Mouse (Mus musculus) heart, embryonic 15.5 days (tissue): ENCODE measurements at regions not wholly inside any gene's neighbourhood (a gene's known extent, or its start where the extent isn't known, plus 50 kb on each side); places are given as distances from the start of the nearest gene placed in this dataset.

ENCODE experiments used
- ATAC-seq: fragments of 200-750 bp; cut with Nextera tagmentation; replicated peaks from 2 replicates; pipeline ENCODE4 v1.8.0; 2017; ENCODE audit warnings: low read depth, moderate TSS enrichment; ENCODE audit not compliant: insufficient number of reproducible peaks, insufficient read depth, low FRiP score
- H3K27ac ChIP-seq: fragments of 300-500 bp; sonication (generic); 2 replicates; pipeline ENCODE4 v1.5.1; 2015; ENCODE audit warnings: mild to moderate bottlenecking, inconsistent platforms
- H3K27me3 ChIP-seq: fragments of 300-500 bp; sonication (generic); 2 replicates; pipeline ENCODE4 v1.6.1; 2015; ENCODE audit warnings: inconsistent platforms
- H3K36me3 ChIP-seq: fragments of 300-500 bp; sonication (generic); 2 replicates; pipeline ENCODE4 v1.6.1; 2015; ENCODE audit warnings: mild to moderate bottlenecking, inconsistent platforms
- H3K4me1 ChIP-seq: fragments of 300-500 bp; sonication (generic); replicated peaks from 2 replicates; pipeline ENCODE4 v1.6.1; 2015; ENCODE audit warnings: inconsistent platforms
- H3K4me2 ChIP-seq: fragments of 300-500 bp; sonication (generic); 2 replicates; pipeline ENCODE4 v1.6.1; 2015; ENCODE audit warnings: inconsistent platforms, mild to moderate bottlenecking, moderate library complexity
- H3K4me3 ChIP-seq: fragments of 300-500 bp; sonication (generic); 2 replicates; pipeline ENCODE4 v1.5.1; 2015; ENCODE audit warnings: mild to moderate bottlenecking, inconsistent platforms
- H3K9ac ChIP-seq: fragments of 300-500 bp; sonication (generic); 2 replicates; pipeline ENCODE4 v1.6.1; 2015; ENCODE audit warnings: mild to moderate bottlenecking, inconsistent platforms
- H3K9me3 ChIP-seq: fragments of 300-500 bp; sonication (generic); replicated peaks from 2 replicates; pipeline ENCODE4 v1.6.1; 2016; ENCODE audit warnings: inconsistent platforms
- WGBS: fragments of 180-500 bp; shearing (Covaris S2); methylation state at CpG from one replicate; pipeline ENCODE4 v1.1.7; 2015; ENCODE audit warnings: mixed read lengths; 5-methylcytosine and 5-hydroxymethylcytosine counted together

GRCm38 (mm10) chr19:56086413-56087083 is 200.4 kb upstream of the Habp2 start:
- Histone ChIP-seq H3K4me2 (no peak overlapping the region), H3K36me3 (no peaks in the 10 kb centered on the region), H3K4me1 (no peaks in the 10 kb centered on the region), H3K27me3 (no peaks in the 10 kb centered on the region), H3K4me3 (no peak overlapping the region), H3K9me3 (peaks cover 7% of the 10 kb centered on the region; the same call in 1 of the 2 replicates), H3K27ac (no peak overlapping the region), H3K9ac (no peak overlapping the region)
- 88% methylated on average over 7 of the region's 7 CpGs for WGBS
- ATAC-seq, result no peak

DNA sequence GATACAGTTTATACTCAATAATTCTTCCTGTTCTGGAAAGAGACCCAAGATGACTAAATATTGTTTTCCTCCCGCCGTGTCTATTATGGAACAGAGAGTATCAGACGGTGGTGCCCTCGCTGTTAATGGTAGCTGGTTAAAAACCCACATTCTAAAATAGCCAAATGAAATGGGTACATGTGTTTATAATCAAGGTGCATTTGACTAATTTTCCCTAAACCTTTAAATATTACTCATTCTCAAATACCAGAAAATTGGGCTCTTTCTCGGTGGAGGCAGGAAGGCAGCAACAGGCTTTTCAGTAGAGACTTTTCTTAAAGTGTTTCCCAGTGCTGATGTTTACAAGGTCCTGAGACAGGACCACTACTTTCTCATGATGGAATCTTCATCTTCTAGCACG is 199.8 kb upstream of the Habp2 start:
- H3K27ac ChIP-seq, result no peak overlapping the region
- ATAC-seq, result no peak
- no peaks in the 10 kb centered on the region for H3K36me3 ChIP-seq
- H3K4me2 ChIP-seq, result no peak overlapping the region
- no peak overlapping the region for H3K9ac ChIP-seq
- no peaks in the 10 kb centered on the region for H3K4me1 ChIP-seq
- WGBS, result 72% methylated on average over 6 of the region's 6 CpGs
- H3K27me3 ChIP-seq, result no peaks in the 10 kb centered on the region
- peaks cover 7% of the 10 kb centered on the region; the same call in 1 of the 2 replicates for H3K9me3 ChIP-seq
- no peak overlapping the region for H3K4me3 ChIP-seq

DNA sequence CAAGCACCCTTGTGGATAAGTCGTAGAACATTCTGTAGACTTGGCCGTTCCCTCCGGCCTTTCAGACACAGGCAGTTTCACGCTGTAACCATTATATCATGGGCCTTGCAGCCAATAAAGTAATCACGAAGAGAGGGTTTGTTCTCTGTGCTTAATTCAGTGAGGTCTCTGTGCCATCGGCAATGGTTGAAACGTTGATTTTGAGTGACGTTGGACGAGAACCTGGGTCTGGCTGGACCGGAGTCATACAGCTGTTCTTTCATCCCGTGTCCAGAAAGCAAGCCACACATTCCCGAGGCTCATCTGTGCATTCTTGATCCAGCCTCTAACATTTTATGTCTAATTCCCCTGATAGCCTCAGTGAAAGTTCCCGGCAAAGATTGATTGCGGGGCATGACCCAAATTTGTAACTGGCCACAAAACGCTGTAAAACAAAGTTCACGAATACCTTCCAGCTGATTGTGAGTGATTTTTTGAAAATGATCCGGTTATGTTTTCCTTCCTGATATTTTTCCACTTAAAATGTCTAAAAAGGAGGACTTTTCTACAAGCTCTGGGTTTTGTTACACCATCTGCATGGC is 197.1 kb upstream of the Habp2 start:
- H3K27ac ChIP-seq, result no peak overlapping the region
- H3K4me3 ChIP-seq, result no peak overlapping the region
- ATAC-seq, result no peak
- no peaks in the 10 kb centered on the region for H3K9me3 ChIP-seq
- H3K27me3 ChIP-seq, result no peaks in the 10 kb centered on the region
- H3K9ac ChIP-seq, result no peak overlapping the region
- H3K4me1 ChIP-seq, result no peaks in the 10 kb centered on the region
- WGBS, result 80% methylated on average over 17 of the region's 17 CpGs
- H3K4me2 ChIP-seq, result no peak overlapping the region
- H3K36me3 ChIP-seq, result no peaks in the 10 kb centered on the region

GRCm38 (mm10) chr19:56091581-56091980 is 195.4 kb upstream of the Habp2 start:
- no peak for ATAC-seq
- WGBS, result 84% methylated on average over 5 of the region's 5 CpGs
- no peaks in the 10 kb centered on the region for H3K4me1 ChIP-seq
- no peaks in the 10 kb centered on the region for H3K36me3 ChIP-seq
- no peaks in the 10 kb centered on the region for H3K9me3 ChIP-seq
- no peaks in the 10 kb centered on the region for H3K27me3 ChIP-seq
- no peak overlapping the region for H3K27ac ChIP-seq
- no peak overlapping the region for H3K9ac ChIP-seq
- H3K4me3 ChIP-seq, result no peak overlapping the region
- no peak overlapping the region for H3K4me2 ChIP-seq

- Histone ChIP-seq H3K9ac (no peak overlapping the region), H3K27me3 (no peaks in the 10 kb centered on the region), H3K4me1 (no peaks in the 10 kb centered on the region), H3K4me3 (no peak overlapping the region), H3K9me3 (peaks cover 4% of the 10 kb centered on the region; the same call in 1 of the 2 replicates), H3K27ac (no peak overlapping the region), H3K4me2 (no peak overlapping the region), H3K36me3 (no peaks in the 10 kb centered on the region)
- 62% methylated on average over 6 of the region's 6 CpGs for WGBS
- no peak for ATAC-seq
These were observed 191.1 kb upstream of the Habp2 start for GRCm38 (mm10) chr19:56095873-56096272.

DNA sequence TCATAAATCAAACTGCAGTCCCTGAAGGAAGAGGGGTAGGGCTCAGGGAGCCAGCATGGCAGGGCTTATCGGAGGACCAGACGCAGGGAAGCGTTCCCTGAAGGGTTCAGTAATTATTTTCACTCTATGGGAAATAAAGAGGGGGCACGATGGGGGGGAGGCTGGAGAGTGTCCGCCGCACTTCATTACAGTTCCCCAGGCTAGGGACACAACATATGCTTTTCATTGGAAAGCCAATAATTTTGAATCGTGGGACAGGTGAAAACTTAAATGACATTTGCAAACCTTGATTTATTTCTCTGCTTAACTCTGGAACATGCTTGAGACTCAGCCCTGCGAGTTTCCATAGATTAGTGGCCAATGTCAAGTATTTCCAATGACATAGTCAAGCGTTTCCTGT is 187.2 kb upstream of the Habp2 start:
- WGBS, result 78% methylated on average over 9 of the region's 9 CpGs
- 0 out of 2 replicates have a peak, but pooled peaks cover 2% of the 10 kb centered on the region for H3K4me1 ChIP-seq
- no peak overlapping the region for H3K4me3 ChIP-seq
- H3K27ac ChIP-seq, result no peak overlapping the region
- H3K9me3 ChIP-seq, result peaks cover 4% of the 10 kb centered on the region; the same call in 1 of the 2 replicates
- no peak for ATAC-seq
- H3K4me2 ChIP-seq, result no peak overlapping the region
- H3K36me3 ChIP-seq, result no peaks in the 10 kb centered on the region
- H3K27me3 ChIP-seq, result no peaks in the 10 kb centered on the region
- no peak overlapping the region for H3K9ac ChIP-seq

GRCm38 (mm10) chr19:56100131-56100872 is 186.6 kb upstream of the Habp2 start:
- Histone ChIP-seq H3K4me2 (no peak overlapping the region), H3K9me3 (peaks cover 4% of the 10 kb centered on the region; the same call in 1 of the 2 replicates), H3K4me3 (no peak overlapping the region), H3K36me3 (no peaks in the 10 kb centered on the region), H3K27me3 (no peaks in the 10 kb centered on the region), H3K9ac (no peak overlapping the region), H3K4me1 (0 out of 2 replicates have a peak, but pooled peaks cover 2% of the 10 kb centered on the region), H3K27ac (no peak overlapping the region)
- no peak for ATAC-seq
- 64% methylated on average over 4 of the region's 4 CpGs for WGBS

DNA sequence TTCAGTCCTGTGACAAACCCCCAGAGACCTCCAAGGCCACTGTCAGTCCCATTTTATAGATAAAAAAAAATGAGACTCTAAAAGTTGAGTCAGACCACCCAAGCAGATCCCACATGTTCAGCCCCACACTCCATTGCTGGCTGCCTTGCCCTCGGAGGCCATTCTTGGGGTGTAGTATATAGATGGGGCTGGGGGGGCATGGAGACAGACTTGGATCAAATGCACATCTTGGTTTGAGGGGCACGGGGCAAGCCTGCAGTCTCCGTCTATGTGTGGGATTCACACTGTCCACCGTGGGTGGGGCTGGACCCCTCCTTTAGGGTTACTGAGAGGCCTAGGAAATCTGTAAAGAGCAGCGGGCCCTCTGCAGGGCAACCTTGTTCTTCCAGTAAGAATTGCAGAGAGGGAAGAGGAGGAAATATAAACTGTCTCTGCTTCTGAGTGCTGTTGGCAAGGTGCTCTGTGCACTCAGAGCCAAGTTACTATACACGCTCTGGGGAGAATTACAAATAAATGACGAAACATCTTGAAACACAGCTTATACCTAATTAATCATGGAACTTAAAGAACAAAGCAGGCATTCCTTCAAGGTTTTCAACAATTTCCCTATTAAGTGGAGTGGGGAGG is 184.4 kb upstream of the Habp2 start:
- peaks cover 4% of the 10 kb centered on the region; the same call in 1 of the 2 replicates for H3K9me3 ChIP-seq
- H3K27me3 ChIP-seq, result no peaks in the 10 kb centered on the region
- H3K36me3 ChIP-seq, result no peaks in the 10 kb centered on the region
- no peak for ATAC-seq
- H3K4me1 ChIP-seq, result 0 out of 2 replicates have a peak, but pooled peaks cover 2% of the 10 kb centered on the region
- H3K4me2 ChIP-seq, result no peak overlapping the region
- no peak overlapping the region for H3K9ac ChIP-seq
- H3K27ac ChIP-seq, result no peak overlapping the region
- H3K4me3 ChIP-seq, result no peak overlapping the region
- WGBS, result 78% methylated on average over 7 of the region's 7 CpGs

DNA sequence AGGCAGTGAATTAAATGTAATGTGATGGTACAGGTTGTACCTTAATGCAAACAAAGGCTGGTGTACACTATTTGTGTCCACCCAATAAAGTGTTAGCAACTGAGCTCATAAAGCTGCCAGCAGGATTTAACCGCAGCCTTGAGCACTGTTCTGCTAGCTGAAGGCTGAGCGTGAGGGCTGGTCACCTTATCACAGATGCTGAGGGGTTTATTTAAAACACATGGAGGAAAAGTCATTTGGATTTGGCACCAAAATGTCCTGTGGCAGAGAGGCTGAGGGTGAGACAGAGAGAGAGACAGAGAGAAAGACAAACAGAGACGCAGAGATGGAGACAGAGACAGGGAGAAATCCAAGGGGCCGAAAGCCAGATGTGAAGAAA is 181.9 kb upstream of the Habp2 start:
- 66% methylated on average over 4 of the region's 4 CpGs for WGBS

GRCm38 (mm10) chr19:56105452-56106091 is 181.4 kb upstream of the Habp2 start:
- Histone ChIP-seq H3K9me3 (peaks cover 2% of the 10 kb centered on the region; the same call in 1 of the 2 replicates), H3K4me2 (no peak overlapping the region), H3K9ac (no peak overlapping the region), H3K27me3 (no peaks in the 10 kb centered on the region), H3K36me3 (no peaks in the 10 kb centered on the region), H3K27ac (no peak overlapping the region), H3K4me1 (0 out of 2 replicates have a peak, but pooled peaks cover 2% of the 10 kb centered on the region), H3K4me3 (no peak overlapping the region)
- ATAC-seq, result no peak
- 71% methylated on average over 23 of the region's 23 CpGs for WGBS

More for the DNA sequence above, 181.9 kb upstream of the Habp2 start:
- H3K4me3 ChIP-seq, result no peak overlapping the region
- H3K36me3 ChIP-seq, result no peaks in the 10 kb centered on the region
- peaks cover 4% of the 10 kb centered on the region; the same call in 1 of the 2 replicates for H3K9me3 ChIP-seq
- ATAC-seq, result no peak
- H3K9ac ChIP-seq, result no peak overlapping the region
- 0 out of 2 replicates have a peak, but pooled peaks cover 2% of the 10 kb centered on the region for H3K4me1 ChIP-seq
- no peaks in the 10 kb centered on the region for H3K27me3 ChIP-seq
- no peak overlapping the region for H3K4me2 ChIP-seq
- H3K27ac ChIP-seq, result no peak overlapping the region

GRCm38 (mm10) chr19:56108796-56109195 is 178.1 kb upstream of the Habp2 start:
- Histone ChIP-seq H3K4me1 (no peaks in the 10 kb centered on the region), H3K27ac (no peak overlapping the region), H3K4me2 (no peak overlapping the region), H3K4me3 (no peak overlapping the region), H3K27me3 (no peaks in the 10 kb centered on the region), H3K9me3 (no peaks in the 10 kb centered on the region), H3K36me3 (no peaks in the 10 kb centered on the region), H3K9ac (no peak overlapping the region)
- 87% methylated on average over 6 of the region's 6 CpGs for WGBS
- ATAC-seq, result no peak
